Mouse (Mus musculus) layer of hippocampus, postnatal 14 days (tissue): Measurements from ENCODE around the gene Cyp19a1. TPM values are rescaled to one million over a fixed set of nuclear protein-coding genes. Genes with fewer than 3 reads are reported as not detected.
A peak's percentile ranks its signal among the peaks of the same experiment; 100 is the strongest.

Experiments used
- DNase-seq, 2 experiments: peaks; one replicate each; pipeline ENCODE4 v3.0.0; 2021 to 2022; ENCODE audit warnings: low spot score in 2 of 2, mixed read lengths in 1 of 2
- total RNA-seq, 2 experiments: library from RNA; stranded (reverse); gene quantifications; 2 replicates each; pipeline ENCODE4 v1.2.3; 2021

Gene Cyp19a1
- total RNA-seq, 2 experiments from 2014 or later: 0.16 TPM; not detected in 1

DNA sequence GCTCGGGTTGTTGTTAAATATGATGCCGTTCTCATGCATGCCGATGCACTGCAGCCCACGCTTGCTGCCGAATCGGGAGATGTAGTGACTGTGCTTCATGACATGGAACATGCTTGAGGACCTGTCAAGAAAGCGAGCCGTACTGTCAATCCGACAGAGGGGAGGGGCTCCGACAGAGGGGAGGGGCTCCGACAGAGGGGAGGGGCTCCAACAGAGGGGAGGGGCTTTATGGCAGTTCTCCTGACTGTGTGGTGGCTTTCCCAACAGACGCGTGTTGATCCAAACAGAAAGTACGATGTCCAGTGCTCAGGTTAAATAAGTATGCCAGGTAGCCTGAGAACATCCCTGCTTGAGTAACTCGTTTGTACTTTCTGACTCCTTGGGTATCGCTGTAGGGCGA, 87.7 kb downstream of the Cyp19a1 start:
- no peak for DNase-seq

DNA sequence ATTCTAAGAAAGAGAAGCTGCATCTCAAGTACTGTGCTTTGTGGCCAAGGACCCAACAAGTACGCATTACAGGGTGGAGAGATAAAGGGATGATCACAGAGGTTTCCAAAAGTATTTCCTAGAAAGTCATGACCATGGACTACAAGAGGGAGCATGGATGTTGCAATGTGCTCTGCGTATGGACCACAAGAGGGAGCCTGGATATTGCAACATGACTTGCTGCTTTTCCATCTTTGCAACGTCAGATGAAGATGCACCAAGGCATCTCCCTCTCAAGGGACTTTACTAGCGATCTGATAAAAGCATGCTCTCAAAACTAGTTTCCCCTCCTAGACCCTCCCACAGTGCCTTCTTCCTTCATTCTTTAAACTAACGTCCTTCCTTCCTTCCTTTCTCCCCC, 98.4 kb downstream of the Cyp19a1 start:
- peak; percentile 29 to 43 for DNase-seq

DNA sequence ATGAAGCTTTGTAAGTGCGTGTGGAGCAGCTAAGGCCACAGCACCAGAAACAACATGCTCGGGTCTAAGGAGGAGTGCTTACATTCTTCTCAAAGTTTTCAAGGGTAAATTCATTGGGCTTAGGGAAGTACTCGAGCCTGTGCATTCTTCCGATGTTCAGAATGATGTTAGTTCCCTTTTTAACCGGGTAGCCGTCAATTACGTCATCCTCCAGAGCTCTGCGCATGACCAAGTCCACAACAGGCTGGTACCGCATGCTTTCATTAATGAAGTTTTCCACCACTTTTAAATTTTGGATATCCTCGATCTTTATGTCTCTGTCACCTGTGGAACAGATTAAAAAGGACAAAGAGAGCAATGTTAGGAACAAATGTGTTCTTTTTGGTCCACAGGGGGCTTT, 99.5 kb downstream of the Cyp19a1 start:
- no peak for DNase-seq

DNA sequence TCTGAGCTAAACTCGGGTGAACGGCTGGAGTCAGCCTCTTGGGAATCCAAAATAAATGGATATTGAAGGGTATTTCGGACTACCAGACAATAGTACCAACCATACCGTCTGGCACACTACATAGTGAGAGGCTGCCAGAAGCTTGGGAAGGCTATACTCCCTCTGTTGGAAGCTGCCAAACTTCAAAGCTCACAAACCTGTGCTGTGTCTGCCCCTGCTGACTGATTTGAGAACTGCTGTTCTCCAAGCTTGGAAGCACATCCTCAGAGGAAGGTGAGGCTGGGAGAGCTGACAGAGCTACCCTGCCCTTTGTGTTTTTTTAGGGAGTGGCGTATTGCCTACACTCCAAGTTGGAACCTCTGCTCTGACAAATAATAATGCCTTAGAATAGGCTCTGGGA, 104.8 kb downstream of the Cyp19a1 start:
- DNase-seq: no peak

DNA sequence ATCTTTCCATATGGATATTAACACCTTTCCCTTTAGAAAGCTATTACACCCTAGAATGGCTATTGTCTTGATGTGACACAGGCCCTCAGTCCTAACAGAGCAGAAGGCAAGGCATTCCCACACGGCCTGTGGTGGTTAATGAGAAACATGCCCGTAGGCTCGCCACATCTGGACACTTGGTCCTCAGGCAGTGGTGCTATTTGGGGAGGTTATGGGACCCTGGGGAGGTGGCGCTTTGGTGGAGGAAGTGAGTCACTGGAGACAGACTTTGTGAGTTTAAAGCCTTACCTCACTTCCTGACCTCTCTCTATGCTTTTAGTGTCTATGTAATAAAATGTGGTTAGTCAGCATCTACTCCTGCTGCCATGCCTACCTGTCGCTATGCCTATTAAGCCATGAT, 114.2 kb downstream of the Cyp19a1 start:
- DNase-seq: no peak

DNA sequence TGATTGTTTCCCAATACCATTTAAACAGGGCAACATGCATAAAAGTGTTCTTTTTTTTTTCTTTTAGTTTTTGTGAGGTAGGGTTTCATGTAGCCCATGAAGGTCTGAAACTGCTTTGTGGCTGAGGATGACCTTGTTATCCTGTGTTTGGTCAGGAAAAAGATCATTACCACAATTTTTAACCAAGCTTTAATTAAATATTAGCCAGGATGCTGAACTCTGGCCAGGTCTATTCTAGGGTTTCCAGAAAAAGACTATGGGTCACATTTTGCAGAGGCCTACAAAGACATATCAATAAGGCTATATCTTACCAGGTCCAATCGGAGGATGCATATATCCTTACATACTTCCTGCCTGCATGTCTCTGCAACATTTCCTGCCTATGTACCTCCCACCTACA, 128.7 kb downstream of the Cyp19a1 start:
- no peak for DNase-seq

Other genes with a start within 250 kb of the Cyp19a1 start
- 10 to 100 TPM; 24.3 to 26.7 TPM for gene Tnfaip8l3, start 199.7 kb downstream of the Cyp19a1 start, total RNA-seq
- gene Gldn, start 18.4 kb upstream of the Cyp19a1 start, total RNA-seq: 1 to 10 TPM; 1.4 to 1.5 TPM
- 100 to 1,000 TPM; 225 to 231 TPM for gene Dmxl2, start 233.5 kb upstream of the Cyp19a1 start, total RNA-seq